Mouse (Mus musculus) adrenal gland, adult 2 months (tissue): Measurements from ENCODE around the gene Hist1h2bn. TPM values are rescaled to one million over a fixed set of nuclear protein-coding genes. Genes with fewer than 3 reads are reported as not detected.

Experiments
- DNase-seq: peaks from one replicate; pipeline ENCODE4 v3.0.0; 2021
- polyA plus RNA-seq: library from polyadenylated mRNA; depleted of rRNA; stranded (reverse); fragments of >200 nt; gene quantifications from 2 replicates; pipeline ENCODE4 v1.2.3, GENCODE M21; 2012
- total RNA-seq, 2 experiments: library from RNA; stranded (reverse); gene quantifications; 2 replicates each; pipeline ENCODE4 v1.2.3; 2021

Gene Hist1h2bn
- total and polyA plus RNA-seq, 3 experiments, result 8.2 to 17.2 (median 16.7) TPM

GRCm38 (mm10) chr13:21727948-21728572, 25.9 kb upstream of the Hist1h2bn start:
- no peak for DNase-seq

DNA sequence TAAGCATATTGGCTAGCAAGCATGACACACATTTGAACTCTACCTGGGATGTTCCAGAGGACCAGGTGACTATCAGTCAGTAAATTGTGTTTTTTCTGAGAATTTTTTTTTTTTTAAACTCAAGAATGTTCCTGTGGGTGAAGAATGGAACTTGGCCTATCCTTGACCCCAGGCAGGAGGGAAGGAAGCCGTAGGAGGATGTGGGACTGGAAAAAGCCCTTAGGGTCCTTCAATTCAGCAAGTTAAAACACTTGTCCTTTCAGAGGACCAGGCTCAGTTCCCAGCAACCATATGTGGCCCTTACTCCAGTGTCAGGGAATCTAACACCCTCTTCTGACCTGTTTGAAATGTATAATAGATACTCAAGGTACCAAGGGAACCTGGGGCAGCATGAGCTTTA, 24.4 kb upstream of the Hist1h2bn start:
- DNase-seq, result no peak

GRCm38 (mm10) chr13:21733466-21733865, 20.5 kb upstream of the Hist1h2bn start:
- DNase-seq, result no peak

GRCm38 (mm10) chr13:21734010-21734905, 19.7 kb upstream of the Hist1h2bn start:
- peak; percentile 82 for DNase-seq

DNA sequence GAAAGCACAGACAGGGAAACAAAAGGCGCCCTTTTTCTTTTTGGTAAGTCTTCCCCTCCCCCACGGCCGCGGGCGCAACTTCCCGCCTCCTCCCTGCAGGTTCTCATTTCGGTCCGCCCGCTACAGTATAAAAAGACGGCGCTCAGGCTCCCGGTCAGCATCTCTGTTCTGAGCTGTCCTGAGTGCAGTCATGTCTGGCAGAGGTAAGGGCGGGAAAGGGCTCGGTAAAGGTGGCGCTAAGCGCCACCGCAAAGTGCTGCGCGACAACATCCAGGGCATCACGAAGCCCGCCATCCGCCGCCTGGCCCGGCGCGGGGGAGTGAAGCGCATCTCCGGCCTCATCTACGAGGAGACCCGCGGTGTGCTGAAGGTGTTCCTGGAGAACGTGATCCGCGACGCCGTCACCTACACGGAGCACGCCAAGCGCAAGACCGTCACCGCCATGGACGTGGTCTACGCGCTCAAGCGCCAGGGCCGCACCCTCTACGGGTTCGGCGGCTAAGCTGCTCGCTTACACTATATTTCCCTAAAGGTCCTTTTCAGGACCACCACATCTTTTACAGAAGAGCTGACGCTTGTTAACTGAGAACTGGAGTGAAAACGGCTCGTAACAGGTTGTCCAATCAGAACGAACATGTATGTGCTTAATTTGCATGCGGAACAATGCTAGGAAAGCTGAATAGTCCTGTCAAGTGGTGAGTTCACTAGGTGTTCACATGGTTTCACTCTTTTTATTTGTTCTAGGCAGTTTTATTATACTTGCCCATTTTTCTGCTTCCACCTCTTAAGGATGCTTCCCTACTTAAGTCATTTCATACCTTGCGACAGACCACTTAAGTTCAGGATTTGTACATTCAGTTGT, 18.8 kb upstream of the Hist1h2bn start, which contains the start of gene Hist1h4j:
Gene Hist1h4j, plus strand, starts transcription at position 159 of the 862 bp plus-strand sequence.
- peak; percentile 68 for DNase-seq

GRCm38 (mm10) chr13:21745006-21745405, 8.9 kb upstream of the Hist1h2bn start:
- no peak for DNase-seq

DNA sequence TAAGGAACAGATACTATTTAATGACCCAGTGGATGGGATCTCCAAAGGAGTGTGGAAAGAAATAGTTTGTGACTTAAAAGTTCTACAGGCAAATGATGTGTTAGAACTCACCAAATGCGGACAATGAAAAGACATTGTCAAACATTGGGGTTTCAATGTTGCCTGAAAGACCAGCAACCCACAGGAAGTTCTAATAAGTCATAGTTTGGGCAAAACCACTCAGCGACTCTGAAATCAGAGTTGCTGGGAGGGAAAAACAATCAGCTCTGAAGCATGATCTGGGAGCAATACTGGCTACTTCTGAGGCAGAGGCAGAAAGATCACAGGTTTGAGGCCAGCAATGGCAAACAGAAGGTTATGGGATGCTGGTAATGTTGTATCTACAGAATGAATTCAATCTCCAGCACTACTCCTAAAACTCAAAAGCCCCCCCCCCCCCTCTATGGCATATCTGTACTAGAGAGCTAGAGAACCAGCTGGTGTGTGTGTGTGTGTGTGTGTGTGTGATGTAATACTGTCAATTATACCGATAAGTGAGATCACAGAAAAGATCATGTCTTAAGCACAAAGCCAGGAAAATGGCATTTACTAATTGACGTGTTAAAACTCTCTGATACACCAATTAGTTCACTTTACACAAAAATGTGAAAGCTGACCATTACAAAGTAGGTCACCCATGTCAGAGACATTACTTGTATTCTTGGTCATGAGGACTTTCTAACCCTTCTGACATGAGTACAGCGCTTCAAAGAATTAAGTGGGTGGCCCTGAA, 4.3 kb upstream of the Hist1h2bn start:
- no peak for DNase-seq

GRCm38 (mm10) chr13:21750159-21751017, 3.5 kb upstream of the Hist1h2bn start, which contains the start of gene Hist1h4k:
Gene Hist1h4k, minus strand, starts transcription at chr13:21750505.
- DNase-seq, result peak; percentile 86

GRCm38 (mm10) chr13:21751417-21751816, 2.5 kb upstream of the Hist1h2bn start:
- no peak for DNase-seq

GRCm38 (mm10) chr13:21751827-21752226, 2.1 kb upstream of the Hist1h2bn start:
- DNase-seq, result no peak

DNA sequence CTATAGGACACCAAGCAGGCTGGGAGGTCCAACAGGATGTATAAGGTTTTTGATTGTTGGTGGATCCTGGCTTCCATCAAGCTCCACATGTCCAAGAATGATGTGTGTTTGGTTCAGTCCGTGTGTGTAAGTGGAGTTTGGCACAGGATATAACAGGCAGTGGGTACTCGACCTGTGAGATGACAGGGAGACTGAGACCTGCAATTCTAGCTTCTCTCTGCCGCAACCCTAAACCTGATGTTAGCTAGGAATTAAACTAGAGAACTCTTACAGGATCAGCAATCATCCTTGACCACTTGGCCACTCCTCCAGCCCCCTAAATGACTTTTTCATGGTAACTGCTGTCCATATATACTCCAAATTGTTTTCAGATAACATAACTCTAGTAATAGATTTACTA, 1.6 kb upstream of the Hist1h2bn start:
- no peak for DNase-seq

DNA sequence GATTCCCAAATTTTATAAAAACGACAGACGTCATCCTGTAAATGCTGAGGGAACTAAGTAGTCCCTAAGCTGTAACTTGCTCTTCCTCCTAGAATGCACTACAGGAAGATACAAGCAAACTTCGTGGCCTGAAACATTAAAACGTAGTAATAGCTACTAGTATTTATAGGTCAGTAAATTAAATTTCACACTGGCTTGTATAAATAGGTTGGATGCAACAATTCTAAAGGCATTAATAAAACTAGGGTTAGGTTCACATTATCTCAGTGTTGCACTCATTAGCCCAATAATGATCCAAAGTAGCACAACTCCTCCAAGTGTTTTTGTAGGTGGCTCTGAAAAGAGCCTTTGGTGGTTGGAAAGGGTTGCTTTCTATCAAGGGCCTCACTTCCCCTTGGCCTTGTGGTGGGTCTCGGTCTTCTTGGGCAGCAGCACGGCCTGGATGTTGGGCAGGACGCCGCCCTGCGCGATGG, 836 bp upstream of the Hist1h2bn start:
- DNase-seq, result no peak

GRCm38 (mm10) chr13:21754294-21755001, 525 bp downstream of the Hist1h2bn start:
- peak; percentile 25 for DNase-seq

- DNase-seq, result no peak
Observed at GRCm38 (mm10) chr13:21755707-21756106, 1.8 kb downstream of the Hist1h2bn start.

DNA sequence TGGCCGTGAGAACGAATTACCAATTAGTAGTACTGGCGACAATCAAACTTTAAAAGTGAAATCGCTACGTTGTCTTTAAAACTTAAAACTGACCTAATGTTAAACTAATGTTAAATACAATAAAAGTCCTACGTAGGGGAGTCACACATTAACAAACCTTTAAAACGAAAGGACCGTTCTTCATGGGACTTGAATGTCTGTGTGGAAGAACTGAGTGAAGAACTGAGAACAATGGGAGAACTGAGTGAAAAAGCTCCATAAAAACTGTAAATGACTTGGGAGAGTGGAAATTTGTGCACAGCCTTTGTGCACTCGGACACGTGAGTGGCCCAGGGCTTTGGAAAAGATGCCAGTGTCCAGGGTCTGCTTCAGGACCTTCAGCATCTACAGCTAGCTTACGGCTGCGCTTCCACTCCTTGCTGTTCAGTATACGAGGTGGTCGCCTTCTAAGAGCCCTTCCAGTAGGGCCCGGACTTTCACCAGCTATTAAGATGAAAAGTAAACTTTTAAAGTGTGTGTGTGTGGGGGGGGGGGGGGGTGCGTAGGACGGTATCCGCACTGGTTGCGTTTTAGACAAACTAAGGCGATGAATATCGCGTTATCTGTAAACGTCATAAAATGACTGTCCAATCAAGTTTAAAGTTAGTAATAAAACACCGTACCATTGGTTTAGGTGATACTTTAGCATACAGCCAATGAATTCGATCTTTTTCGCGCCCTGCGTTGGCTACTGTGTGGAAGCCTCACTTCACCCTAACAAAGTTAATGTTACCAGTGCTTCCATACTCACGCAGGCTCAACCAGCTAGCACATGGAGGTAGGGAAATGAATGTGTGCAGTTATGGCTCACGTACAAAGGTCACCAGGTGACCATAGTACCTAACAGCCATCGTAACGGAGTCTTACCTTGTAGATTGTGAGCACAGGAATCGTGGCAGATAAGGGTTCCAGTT, 25.2 kb downstream of the Hist1h2bn start:
- peak; percentile 74 for DNase-seq

DNA sequence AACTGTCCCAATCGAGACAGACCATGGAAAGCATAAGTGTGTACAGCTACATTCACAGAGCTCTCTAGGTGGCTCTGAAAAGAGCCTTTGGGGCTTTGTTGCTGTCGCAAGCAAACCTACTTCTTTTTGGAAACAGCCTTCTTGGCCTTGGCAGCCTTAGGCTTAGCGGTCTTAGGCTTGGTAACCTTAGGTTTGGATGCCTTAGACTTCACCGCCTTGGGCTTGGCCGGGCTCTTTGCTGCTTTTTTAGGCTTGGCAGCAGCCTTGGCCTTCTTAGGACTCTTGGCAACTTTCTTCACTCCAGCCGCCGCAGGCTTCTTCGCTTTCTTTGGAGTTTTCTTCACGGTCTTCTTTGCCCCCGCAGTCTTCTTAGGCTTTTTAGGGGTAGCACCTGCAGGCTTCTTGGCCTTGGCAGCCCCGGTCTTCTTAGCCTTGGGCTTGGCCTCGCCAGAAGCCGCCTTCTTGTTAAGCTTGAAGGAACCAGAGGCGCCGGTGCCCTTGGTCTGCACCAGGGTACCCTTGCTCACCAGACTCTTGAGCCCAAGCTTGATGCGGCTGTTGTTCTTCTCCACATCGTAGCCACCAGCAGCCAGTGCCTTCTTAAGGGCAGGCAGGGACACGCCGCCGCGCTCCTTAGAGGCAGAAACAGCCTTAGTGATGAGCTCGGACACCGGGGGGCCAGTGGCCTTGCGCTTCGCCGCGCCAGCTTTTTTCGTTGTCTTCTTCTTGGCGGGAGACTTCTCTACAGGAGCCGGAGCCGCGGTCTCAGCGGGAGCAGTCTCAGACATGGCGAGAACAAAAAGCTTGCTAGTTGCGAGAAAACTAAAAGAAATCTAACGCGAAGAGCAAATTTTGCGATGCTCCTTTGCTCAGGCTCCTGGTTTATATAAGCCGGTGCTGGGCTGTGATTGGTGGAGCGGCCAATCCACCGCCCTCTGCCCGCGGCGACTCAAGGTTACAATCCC, 26.1 kb downstream of the Hist1h2bn start, which contains the start of gene Hist1h1b:
Gene Hist1h1b, minus strand, starts transcription at position 859 of the 965 bp plus-strand sequence.
- peak; percentile 82 for DNase-seq

DNA sequence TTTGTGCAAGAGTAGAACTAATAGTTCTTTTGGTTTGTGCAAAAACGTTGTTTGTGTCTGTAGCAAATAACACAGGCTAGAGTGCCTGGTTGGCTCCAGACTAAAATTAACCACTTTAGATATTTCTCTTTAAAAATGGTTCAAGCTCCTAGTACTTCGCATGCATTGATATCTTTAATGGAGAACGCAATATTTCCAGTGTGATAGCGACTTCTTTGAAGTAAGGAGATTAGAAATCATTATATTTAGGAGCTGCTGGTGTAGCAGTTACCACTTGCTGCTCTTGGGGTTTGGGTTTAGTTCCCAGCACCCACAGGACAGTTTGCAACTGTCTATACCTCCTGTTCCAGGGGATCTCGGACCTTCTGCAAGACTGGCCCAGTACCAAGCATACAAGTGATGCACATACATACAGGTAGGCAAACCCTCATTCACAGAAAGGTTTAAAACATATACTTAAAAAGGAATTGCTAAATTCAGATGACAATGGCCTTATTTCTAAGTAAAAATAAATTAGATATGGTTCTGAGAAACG, 27.2 kb downstream of the Hist1h2bn start:
- no peak for DNase-seq
